Mouse (Mus musculus): ENCODE data around the gene Pla2g12a. TPM values are rescaled to one million over a fixed set of nuclear protein-coding genes. Genes with fewer than 3 reads are reported as not detected.

Pla2g12a gene
- polyA plus RNA-seq, 1 experiment from 2014 or later, result 58.0 TPM

DNA sequence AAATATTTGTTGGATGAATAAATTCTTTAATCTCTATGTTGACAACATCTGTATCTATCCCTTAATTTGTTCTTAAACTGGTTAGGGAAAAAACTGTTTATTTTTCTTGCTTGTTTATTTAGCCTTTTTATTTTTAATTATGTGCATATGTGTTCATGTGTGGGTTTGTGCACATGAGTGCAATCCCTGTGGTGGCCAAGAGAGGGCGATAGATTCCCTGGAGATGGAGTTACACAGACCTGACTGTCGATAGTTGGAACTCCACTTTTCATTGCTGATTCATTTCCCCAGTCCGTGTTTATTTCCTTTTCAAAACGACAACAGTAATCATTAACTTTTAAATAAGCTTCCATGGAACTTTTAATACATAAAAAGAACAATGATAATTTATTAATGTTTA lies 54.0 kb downstream of the Pla2g12a start:
- Histone ChIP-seq H3K4me1 (replicated peaks) (no peaks in the 10 kb centered on the region), H3K9me3 (replicated peaks) (no peaks in the 10 kb centered on the region), H3K27me3 (no peaks in the 10 kb centered on the region), H3K36me3 (no peaks in the 10 kb centered on the region), H3K4me3 (no peak overlapping the region), H3K4me2 (no peak overlapping the region), H3K27ac (no peak overlapping the region), H3K9ac (no peak overlapping the region)
- WGBS, result 49% methylated on average over 4 of the region's 4 CpGs
- ATAC-seq (replicated peaks; ENCODE audit: insufficient number of reproducible peaks, insufficient read depth, low FRiP score, low read depth), result no peak

DNA sequence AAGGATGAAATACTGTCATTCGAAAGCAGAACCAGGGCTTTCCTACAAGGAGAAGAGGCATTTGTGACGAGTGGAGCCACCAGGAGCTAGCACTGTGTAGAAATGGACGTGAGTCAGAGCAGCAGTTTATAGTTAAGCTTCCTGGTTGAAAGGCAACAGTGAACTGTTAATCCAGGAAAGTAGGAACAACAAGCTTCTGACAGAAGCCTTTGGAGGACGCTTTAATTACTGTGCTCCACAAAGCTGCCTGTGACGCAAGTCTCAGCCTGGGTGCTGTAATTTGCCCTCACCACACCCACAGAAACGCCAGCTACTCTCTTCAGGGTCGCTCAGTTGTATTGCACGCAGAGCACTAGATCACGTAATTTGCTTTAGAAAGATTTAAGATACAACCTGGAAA lies 58.2 kb downstream of the Pla2g12a start:
- 61% methylated on average over 9 of the region's 9 CpGs for WGBS
- H3K36me3 ChIP-seq, result no peaks in the 10 kb centered on the region
- no peaks in the 10 kb centered on the region for H3K4me1 ChIP-seq (replicated peaks)
- no peak overlapping the region for H3K4me2 ChIP-seq
- no peak overlapping the region for H3K9ac ChIP-seq
- H3K27ac ChIP-seq, result no peak overlapping the region
- ATAC-seq (replicated peaks; ENCODE audit: insufficient number of reproducible peaks, insufficient read depth, low FRiP score, low read depth), result no peak
- H3K4me3 ChIP-seq, result no peak overlapping the region
- H3K9me3 ChIP-seq (replicated peaks), result no peaks in the 10 kb centered on the region
- no peaks in the 10 kb centered on the region for H3K27me3 ChIP-seq

DNA sequence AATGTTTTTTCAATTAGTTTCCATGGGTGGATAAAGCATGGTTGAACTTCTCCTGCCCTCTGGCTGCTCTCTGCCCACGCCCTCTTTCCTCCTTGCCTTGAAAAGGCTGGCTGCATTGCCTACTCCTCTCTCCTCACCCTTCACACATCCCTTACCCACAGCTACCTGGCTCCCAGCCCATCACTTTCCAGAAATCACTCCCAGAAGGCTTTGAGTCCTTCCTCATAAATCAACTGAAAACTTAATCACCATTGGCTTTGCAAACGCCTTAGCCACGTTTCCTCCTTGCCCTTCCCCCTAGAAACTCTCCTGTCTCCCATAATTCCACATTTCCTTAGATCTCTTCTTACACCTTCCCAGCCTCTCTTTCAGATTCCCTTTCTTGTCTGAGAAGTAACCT lies 59.4 kb downstream of the Pla2g12a start:
- H3K4me1 ChIP-seq (replicated peaks), result no peaks in the 10 kb centered on the region
- ATAC-seq (replicated peaks; ENCODE audit: insufficient number of reproducible peaks, insufficient read depth, low FRiP score, low read depth), result no peak
- no peaks in the 10 kb centered on the region for H3K9me3 ChIP-seq (replicated peaks)
- WGBS, result 48% methylated on average over 3 of the region's 3 CpGs
- H3K4me3 ChIP-seq, result no peak overlapping the region
- no peak overlapping the region for H3K4me2 ChIP-seq
- H3K27me3 ChIP-seq, result no peaks in the 10 kb centered on the region
- H3K36me3 ChIP-seq, result no peaks in the 10 kb centered on the region
- no peak overlapping the region for H3K27ac ChIP-seq
- no peak overlapping the region for H3K9ac ChIP-seq

DNA sequence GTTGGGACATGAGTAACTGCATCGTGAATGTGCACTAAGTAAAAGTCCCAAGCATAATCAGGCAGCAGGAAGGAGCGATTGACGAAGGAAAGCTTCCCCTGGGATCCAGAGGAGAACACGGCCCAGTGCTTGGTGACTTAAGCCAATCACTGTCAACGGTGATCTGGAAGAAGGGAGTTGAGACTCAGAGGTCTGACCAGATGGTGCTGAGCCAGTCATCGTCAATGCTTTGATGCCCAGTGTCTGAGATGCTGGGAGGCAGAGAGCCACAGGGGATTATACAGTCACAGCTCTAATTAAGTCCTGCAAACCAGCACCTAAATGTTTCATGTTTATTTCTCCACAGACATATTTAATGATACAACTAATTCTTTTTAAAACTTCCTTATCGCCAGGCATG lies 60.7 kb downstream of the Pla2g12a start:
- Histone ChIP-seq H3K9me3 (replicated peaks) (no peaks in the 10 kb centered on the region), H3K27ac (no peak overlapping the region), H3K4me1 (replicated peaks) (no peaks in the 10 kb centered on the region), H3K9ac (no peak overlapping the region), H3K36me3 (no peaks in the 10 kb centered on the region), H3K4me2 (no peak overlapping the region), H3K4me3 (no peak overlapping the region), H3K27me3 (no peaks in the 10 kb centered on the region)
- no peak for ATAC-seq (replicated peaks; ENCODE audit: insufficient number of reproducible peaks, insufficient read depth, low FRiP score, low read depth)
- WGBS, result 49% methylated on average over 7 of the region's 7 CpGs

DNA sequence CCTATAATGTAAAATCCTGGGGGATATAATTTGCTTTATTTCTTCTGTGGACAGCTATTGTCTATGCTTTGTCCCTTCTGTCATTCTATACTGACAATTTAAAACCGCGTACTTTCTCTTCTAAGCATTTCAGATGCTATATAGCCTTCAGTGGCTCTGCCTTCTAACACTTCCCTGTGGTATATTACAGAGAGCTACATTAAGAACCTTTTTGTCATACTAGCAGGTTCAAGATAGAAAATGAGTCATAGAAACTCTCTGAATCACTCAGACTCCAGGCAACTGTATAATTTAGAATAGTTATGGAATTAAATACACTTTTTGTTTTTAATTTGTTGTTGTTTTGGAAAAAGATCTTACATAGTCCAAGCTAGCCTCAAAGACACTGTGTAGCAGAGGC lies 62.4 kb downstream of the Pla2g12a start:
- no peaks in the 10 kb centered on the region for H3K9me3 ChIP-seq (replicated peaks)
- no peak overlapping the region for H3K4me2 ChIP-seq
- no peak for ATAC-seq (replicated peaks; ENCODE audit: insufficient number of reproducible peaks, insufficient read depth, low FRiP score, low read depth)
- 89% methylated on average over 2 of the region's 2 CpGs for WGBS
- H3K4me1 ChIP-seq (replicated peaks), result no peaks in the 10 kb centered on the region
- no peak overlapping the region for H3K4me3 ChIP-seq
- no peaks in the 10 kb centered on the region for H3K36me3 ChIP-seq
- H3K27ac ChIP-seq, result no peak overlapping the region
- H3K9ac ChIP-seq, result no peak overlapping the region
- H3K27me3 ChIP-seq, result no peaks in the 10 kb centered on the region

DNA sequence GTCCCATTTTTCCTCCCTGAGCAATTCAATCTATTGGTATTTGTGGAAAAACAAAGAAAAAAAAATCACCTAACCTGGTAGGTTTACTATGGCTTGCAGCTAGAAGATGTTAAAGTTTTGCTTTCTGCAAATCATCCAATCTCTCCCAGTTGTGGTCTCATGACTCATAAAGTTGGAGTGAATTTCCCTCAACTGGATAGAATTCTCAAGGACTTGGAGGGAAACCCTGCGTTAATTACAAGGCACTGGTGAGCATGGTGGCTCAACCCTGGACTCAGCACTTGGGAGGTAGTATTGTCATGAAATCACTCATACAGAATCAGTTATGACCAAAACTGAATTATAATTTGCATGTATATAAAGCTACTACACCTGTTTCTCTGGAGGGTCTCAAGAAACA lies 62.9 kb downstream of the Pla2g12a start:
- Histone ChIP-seq H3K27me3 (no peaks in the 10 kb centered on the region), H3K4me3 (no peak overlapping the region), H3K9ac (no peak overlapping the region), H3K4me1 (replicated peaks) (no peaks in the 10 kb centered on the region), H3K9me3 (replicated peaks) (no peaks in the 10 kb centered on the region), H3K27ac (no peak overlapping the region), H3K36me3 (no peaks in the 10 kb centered on the region), H3K4me2 (no peak overlapping the region)
- WGBS, result 88% methylated on average over 1 of the region's 1 CpGs
- ATAC-seq (replicated peaks; ENCODE audit: insufficient number of reproducible peaks, insufficient read depth, low FRiP score, low read depth), result no peak

DNA sequence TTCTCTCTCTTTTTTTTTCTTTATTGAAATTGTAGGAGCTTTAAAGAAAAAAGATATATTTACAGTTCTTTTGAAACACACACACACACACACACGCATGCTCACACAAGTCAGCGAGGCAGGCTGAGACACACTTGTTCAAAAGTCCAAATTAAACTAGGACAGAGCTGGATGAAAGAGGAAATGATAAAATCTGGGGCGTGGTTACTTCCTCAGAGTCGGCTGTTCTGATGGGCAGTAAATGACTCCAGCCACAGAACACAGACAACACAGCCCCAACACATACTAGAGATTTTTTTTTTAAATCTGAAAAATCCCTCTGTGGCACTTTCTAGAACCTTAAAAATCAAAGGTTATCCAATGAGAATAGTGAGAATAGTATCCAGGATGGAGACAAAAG lies 65.4 kb downstream of the Pla2g12a start:
- H3K9ac ChIP-seq, result no peak overlapping the region
- no peaks in the 10 kb centered on the region for H3K27me3 ChIP-seq
- WGBS, result 55% methylated on average over 4 of the region's 4 CpGs
- no peaks in the 10 kb centered on the region for H3K4me1 ChIP-seq (replicated peaks)
- no peaks in the 10 kb centered on the region for H3K36me3 ChIP-seq
- H3K9me3 ChIP-seq (replicated peaks), result no peaks in the 10 kb centered on the region
- H3K4me3 ChIP-seq, result no peak overlapping the region
- no peak overlapping the region for H3K27ac ChIP-seq
- no peak for ATAC-seq (replicated peaks; ENCODE audit: insufficient number of reproducible peaks, insufficient read depth, low FRiP score, low read depth)
- H3K4me2 ChIP-seq, result no peak overlapping the region

Other genes starting within 250 kb of the Pla2g12a start
- 2.3 TPM in 2 replicates for gene Egf, start 123.3 kb upstream of the Pla2g12a start, polyA plus RNA-seq (2015; fragmentation: Nextera tagmentation; extraction: Ambion mirVana)
- gene Lrit3, start 74.6 kb upstream of the Pla2g12a start, polyA plus RNA-seq (2015; fragmentation: Nextera tagmentation; extraction: Ambion mirVana), result not detected in 2 replicates
- not detected in 2 replicates for gene Rrh, start 56.0 kb upstream of the Pla2g12a start, polyA plus RNA-seq (2015; fragmentation: Nextera tagmentation; extraction: Ambion mirVana)
- gene Gar1, start 47.2 kb upstream of the Pla2g12a start, polyA plus RNA-seq (2015; fragmentation: Nextera tagmentation; extraction: Ambion mirVana), result 37.0 and 42.1 TPM in 2 replicates
- gene Cfi, start 42.7 kb upstream of the Pla2g12a start, polyA plus RNA-seq (2015; fragmentation: Nextera tagmentation; extraction: Ambion mirVana), result 2.2 and 3.7 TPM in 2 replicates
- 58.7 and 62.6 TPM in 2 replicates for gene Casp6, start 22.8 kb downstream of the Pla2g12a start, polyA plus RNA-seq (2015; fragmentation: Nextera tagmentation; extraction: Ambion mirVana)
- 4.4 and 9.4 TPM in 2 replicates for gene Mcub, start 91.6 kb downstream of the Pla2g12a start, polyA plus RNA-seq (2015; fragmentation: Nextera tagmentation; extraction: Ambion mirVana)
- 19.3 and 28.9 TPM in 2 replicates for gene Sec24b, start 182.9 kb downstream of the Pla2g12a start, polyA plus RNA-seq (2015; fragmentation: Nextera tagmentation; extraction: Ambion mirVana)